Mouse (Mus musculus) frontal cortex, postnatal 25 days (tissue): ENCODE measurements around the gene Trim43c.
"Not testable (repeated sequence)": the region's sequence is repeated elsewhere in the genome, so short reads cannot be mapped to it uniquely, and the experiment has no call there.

Source experiments
- DNase-seq, 2 experiments: peaks; one replicate each; pipeline ENCODE4 v3.0.0; 2022; ENCODE audit warnings: low spot score in 2 of 2

Trim43c gene

DNA sequence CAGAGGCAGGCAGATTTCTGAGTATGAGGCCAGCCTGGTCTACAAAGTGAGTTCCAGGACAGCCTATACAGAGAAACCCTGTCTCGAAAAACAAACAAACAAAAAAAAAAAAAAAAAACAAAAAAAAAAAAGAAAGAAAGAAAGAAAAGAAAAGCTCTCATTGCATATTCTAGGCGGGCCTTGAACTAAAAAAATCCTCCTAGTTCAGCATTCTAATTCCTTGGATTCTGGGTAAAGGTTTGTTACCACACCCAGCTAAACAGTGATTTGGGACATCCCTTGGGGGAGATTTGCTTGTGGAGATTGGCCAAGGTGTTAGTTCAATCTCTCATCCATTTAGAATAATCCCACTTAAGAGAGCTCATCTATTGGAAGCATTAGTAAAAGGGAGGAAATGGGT lies at the start of gene Trim43c:
TSS of gene Trim43c (plus strand) at position 301 of the 400 bp plus-strand sequence.
- not testable (repeated sequence) for DNase-seq

DNA sequence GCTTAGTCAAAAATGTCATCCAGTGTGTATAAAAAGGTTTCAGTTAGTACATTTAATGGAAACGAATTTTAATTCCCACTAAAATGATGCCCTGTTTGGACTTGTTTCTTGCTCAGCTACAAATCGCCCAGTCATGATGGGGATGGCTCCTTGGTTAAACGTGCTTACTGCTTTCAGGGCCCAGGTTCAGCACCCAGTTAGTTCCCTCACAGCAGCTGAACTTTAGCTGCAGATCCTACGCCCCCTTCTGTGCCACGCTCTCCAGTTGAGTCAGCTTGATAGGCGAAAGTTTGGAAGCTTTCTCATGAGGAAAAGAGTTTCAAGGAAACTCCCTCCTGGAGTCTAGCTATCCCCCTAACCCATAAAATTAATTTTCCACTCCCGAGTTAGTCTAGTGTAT lies 14.1 kb downstream of the Trim43c start:
- not testable (repeated sequence) for DNase-seq

DNA sequence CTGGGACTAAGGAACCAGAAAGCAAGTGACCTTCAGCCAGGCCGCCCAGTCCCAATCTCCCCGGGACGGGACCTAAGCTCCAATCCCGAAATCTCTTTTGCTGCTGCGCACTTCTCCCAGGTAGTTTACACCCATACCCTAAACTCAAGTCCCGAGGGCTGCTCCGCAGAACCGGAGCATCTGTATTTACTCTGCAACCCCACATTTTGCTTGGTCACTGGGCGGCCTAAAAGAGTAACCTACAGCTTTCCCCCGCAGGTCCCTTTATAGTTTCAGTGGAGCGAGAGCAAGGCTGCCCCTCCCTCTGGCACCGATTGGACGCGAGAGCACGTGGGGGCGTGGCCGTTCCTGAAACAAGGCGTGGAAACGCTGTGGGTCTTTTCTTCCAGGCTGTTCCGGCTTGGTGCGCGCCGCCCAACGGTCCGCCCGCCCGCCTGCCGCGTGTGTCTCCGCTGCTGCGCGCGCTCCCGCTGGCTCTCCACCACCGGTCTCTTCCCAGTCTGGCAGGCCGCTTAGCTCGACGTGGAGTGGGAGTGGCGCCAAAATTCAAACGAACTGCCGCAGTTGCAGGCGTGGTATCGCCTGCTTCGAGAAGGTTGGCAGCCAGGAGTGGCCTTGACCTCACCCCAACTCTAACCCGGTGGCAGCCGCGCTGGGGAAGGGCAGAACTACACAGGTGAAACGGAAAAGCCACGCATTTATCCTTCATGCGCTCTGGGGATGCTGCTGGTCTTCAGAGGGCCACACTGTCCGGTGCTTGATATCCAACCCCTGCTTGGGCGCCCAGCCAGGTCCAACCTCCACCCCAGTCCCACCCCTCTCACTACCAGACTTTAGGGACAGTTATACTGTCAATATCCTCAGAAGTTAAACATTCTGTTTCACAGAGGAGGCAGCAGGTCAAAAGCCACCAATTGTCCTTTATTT lies 19.9 kb downstream of the Trim43c start:
- DNase-seq: peak; percentile 62 to 65
